Mouse (Mus musculus) right cerebral cortex, adult 2 months (tissue): ENCODE data around the gene Galns.
"Not testable (repeated sequence)": the region's sequence is repeated elsewhere in the genome, so short reads cannot be mapped to it uniquely, and the experiment has no call there.

Experiments
- DNase-seq, 2 experiments: peaks; one replicate each; pipeline ENCODE4 v3.0.0; 2021 to 2022; ENCODE audit warnings: low spot score in 2 of 2

Galns gene

DNA sequence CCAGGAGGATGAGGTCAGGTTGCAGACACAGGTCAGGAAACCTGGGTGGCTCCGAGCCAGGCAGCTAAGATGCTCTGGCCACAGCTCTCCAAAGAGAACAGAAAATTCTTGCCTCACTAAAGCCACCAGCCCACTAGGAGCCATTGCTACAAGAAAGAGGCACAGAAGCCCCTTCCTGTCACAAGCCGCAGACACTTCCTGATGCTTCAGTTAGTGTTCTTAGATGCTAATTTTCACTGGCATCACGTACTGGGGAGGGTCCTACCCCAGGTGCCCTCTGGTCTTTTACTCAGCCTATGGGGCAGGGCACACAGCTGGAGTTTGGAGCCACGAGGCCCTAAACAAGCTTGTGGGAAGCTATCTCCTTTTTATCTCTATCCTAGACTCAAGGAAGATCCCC is 15.2 kb downstream of the Galns start:
- no peak for DNase-seq

DNA sequence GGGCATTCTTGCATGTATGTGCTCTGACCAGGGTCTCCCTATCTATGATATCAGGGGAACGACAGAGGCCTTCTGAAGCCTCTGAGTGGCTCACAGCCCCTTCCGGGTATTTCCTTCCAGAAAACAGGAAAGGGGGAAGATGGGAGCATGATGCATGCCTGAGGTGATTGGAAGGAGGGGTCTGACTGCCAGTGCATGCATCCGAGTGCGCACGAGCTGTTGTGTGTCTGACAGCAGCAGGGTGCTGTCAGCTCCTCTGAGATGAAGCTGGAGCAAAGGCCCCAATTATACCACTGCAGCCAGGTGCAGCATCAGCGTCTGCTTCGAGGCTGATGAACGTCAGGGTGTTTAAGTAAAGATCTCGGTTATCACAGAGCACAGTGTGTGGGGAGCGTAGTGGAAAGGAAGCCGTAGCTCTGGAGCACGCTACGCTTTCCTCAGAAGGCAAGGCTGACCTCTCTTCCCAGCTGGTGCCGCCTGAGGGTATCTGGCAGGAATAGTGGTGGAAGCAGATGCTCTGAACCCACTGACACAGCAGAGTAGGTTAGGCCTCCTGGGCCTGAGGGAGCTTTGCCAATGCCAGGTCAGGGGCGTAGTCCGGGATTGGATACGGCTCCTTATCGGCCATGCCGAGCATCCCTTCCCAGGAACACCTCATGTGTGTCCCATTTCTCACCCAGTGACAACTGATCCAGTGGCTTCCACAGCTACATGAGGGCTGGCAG is 17.3 kb downstream of the Galns start:
- no peak for DNase-seq

DNA sequence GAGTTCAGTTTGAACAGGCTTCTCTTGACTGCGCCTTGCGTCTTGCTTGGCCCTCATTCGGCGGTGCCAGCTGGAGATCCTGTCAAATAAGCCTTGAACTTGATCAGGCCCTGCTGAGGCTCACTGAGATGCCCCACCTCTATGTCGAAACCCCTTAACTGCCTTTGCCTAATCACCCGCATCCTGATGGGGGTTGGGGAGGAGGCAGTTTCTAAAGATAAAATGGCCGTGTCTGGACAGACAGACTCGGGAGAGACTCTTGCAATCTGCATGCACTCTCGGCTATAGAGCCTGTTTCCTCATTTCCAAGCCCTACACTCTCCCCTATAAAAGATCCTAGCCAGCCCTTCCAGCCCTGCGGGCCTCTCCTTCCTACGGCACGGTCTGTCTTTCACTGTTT is 18.0 kb downstream of the Galns start:
- DNase-seq, result no peak

DNA sequence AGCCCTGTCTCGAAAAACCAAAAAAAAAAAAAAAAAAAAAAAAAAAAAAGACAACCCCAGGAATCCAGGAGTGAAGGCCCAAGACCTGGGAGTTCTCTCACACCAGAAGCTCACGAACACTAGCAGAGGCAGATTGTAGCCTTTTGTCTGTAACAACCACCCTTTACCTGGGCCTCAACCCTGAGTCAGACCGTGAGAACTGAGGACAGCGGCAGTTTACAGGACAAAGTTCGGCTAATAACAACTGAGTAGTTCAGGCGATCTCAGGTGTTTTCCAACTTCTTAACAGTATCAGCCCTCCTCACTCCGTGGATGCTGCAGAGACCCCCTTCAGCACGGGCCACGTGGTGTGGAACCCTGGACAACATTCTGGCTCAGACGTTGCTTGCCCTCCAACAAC is 24.5 kb downstream of the Galns start:
- DNase-seq, result no peak

DNA sequence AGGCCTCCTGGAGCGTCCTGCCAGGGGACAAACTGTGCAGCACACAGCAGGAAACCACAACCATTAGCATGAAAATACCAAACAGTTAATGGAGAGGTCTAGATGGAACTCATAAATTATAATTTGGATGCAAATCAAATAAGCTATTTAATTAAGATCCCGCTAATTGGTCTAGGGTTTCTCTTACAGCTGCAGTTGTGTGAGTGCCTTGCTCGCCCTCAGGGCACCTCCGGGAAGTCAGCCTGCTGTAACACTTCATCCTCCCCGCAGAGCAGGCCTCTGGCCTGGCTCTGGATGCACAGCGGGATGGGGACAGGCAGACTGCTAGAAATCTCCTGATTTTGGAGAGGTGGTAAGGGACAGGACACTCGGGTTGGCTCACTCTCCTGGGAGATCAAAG is 25.1 kb downstream of the Galns start:
- no peak for DNase-seq

DNA sequence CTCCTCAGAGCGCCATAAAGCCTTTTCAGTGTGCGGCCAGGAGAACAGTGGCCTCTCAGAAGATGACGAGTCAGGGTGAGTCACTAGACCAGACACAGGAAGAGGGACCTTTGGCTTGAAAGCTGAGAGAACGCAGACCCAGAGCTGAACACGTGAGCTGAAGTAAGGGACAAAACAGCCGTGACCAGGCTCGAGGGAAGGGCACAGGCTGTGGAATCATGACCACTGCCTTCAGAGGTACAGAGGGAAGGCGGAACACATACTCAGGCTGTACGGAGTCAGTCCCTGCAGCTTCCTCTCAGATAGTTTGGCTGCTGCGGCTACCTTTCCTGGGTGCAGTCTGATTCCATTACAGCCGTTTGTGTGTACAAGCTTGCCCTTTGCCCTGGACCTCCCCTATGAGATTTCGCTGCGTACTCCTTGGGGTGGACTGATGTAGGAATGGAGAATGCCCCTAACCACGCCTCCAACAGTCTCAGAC is 25.8 kb downstream of the Galns start:
- no peak for DNase-seq

DNA sequence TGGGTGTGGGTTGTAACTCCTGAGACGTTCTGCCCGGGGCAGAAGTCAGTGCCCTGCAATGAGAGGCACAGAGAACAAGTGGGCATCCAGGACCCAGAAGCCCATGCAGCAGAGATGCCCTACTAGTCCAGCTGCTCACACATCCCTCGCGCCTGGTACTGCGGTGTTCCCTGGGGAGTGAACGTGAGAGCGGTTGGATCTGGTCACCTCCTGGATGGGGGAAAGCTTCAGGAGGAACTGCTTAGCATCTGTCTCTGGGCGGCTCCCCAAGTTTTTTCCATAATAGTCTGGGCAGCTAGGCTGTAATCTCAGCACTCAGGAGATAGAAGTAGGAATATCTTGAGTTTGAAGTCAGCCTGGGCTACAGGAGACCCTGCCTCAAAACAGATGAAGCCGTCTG is 26.3 kb downstream of the Galns start:
- DNase-seq, result no peak

DNA sequence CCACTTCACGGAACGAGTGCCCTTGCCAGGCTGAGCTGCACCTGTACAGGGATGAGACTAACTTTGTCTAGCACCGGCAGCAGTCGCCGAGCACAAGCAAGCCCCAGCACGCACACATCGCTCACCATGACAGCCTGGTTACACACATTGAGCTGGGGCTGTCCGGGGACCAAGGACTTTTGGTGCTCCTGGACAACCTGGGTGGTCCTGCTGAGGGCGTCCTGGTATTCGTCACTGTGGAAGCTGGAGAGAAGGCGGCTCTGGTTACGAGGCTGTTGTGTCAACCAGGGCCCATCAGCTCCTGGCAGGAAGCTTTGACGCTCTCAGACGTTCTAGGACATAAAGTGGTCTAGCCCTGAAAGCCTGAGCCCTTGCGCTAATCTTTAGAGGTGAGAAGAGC is 30.3 kb downstream of the Galns start:
- no peak for DNase-seq

DNA sequence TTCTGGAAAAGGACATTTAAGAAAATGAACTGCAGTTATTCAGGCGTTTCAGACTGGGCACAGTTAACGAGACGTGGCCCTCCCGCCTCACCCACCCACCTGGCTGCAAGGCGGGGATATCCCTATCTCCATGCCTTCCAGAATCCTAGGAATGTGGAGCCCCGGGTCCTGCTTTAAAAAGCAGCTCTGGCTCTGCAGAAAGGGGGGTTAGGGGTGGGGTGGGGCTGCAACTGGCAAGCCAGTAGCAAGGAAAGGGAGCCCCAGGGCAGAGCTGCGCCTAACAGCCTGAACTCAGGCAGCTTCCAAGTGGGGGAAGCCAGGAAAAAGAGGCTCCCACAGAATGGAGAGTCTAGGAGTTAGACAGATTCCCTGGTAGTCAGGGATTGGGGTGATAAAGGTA is 32.1 kb downstream of the Galns start:
- no peak for DNase-seq

DNA sequence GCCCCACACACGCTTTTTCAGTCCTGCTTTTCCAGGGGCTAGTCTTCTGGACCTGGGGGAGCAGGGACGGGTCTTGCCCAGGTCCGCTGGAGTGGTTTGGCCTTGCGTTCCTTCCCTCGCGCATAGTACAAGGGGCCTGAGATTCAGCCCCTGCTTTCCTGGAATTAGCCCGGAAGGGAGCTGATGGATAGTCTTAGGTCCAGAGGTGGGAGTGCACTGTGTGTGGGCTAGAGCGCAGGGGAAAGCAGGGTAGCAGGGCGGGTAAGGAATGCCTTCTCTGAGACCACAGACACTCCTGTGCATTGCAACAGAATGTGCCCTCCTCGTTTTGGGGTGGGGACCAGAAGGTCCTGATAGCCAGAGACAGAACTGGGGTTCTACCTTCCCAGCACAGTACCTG is 34.1 kb downstream of the Galns start:
- DNase-seq, result no peak

DNA sequence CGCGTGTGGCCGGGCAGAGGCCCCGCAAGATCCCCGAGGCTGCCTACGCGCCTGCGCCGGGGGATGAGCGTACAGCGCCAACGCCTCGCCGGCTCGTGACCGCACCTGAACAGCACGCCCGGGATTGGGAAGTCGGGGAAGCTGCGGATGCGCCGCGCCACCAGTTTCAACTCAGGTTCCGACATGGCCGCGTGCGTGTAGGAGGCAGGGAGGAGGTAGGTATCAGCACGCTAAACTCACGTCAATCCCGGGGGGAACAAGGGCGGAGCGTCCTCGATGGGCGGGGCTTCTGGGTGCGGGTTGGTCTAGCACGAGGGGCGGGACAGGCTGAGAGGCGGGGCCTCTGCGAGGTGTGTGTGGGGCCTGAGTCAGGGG is 34.6 kb downstream of the Galns start, which contains the start of gene Aprt:
TSS of gene Aprt (minus strand) at position 262 of the 375 bp plus-strand sequence.
- peak; percentile 93 to 94 for DNase-seq

DNA sequence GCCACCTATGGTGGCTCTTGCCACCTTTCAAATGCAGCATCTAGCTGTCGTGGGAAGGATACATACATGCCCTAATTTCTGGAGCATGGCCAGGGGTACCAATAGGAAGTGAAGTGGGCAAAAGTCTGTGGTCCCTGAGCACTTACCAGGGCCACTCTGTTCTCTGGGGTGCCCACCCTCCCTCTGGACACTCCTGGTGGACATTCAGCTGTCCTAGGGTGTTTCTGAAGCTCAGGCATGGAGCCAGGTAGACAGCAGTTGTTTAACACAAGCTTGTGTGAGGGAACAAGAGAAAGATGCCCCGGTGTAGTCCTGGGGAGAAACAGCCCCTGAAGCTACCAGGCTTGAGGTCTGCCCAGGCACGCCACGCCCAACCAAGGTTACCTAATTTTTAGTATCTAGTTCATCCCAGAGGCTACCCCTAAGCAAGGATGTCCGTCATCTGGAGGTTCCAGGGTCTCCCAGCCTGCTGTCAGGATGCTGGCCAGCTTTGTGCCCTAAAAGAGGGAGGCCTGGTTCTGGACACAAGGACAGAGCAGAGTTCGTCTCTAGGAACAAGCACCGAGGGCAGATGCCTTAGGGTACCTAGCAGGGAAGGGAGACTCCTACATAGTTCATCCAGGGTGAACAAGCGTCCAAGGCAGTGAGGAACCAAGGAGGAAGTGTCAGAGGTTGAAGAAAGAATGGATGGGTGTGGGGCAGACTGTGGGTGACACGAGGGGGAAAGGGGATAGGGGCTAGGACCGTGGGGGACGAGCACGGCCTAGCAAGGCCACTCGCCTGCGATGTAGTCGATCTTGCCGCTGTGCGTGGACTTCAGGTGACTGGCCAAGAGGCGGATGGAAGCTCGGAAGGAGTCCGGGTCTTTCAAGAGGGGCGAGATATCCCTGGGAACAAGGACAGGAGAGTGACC is 35.3 kb downstream of the Galns start:
- no peak for DNase-seq

DNA sequence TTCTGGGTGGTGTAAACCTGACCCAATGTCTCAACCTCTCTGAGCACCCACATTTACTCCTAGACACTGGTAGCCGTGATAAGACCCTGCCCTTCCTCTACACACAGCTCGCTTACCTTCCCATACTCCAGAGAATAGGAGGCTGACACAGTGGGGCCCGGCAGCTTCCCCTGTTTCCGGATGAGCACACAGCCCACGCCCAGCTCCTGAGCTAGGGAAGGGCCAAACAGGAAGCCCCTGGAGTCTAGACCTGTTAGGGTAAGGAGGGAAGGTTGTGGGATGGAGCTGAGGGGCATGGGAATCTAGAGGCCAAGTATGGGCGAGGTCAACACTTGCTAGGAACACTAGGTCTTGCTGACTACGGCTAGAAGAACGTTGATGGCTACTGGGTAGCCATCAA is 36.0 kb downstream of the Galns start:
- DNase-seq, result no peak

DNA sequence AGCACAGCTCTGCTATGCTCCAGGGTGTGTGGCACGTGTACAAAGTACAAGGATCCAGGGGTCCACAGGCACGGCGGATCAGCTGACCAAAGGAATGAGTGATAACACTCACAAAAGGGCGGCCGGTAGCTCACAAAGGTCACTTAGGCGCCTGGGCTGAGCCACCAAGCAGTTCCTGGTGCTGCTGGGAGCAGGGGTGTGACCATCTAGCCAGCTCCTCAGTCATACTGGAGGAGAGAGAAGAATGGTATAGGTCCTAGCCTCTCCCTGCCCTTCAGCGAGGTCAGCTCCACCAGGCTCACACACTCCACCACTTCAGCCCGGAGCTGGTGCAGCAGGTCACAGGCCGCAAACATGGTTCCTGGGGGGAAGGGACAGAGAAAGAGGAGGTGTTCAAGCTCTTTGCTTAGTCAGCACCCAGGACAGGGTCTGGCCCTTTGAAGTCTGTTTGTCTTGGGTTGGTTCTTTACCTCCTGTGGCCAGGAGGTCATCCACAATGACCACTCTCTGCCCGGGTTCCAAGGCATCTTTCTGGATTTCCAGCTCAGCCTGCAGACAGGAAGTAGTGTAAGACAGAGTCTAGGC is 36.5 kb downstream of the Galns start:
- DNase-seq, result no peak

DNA sequence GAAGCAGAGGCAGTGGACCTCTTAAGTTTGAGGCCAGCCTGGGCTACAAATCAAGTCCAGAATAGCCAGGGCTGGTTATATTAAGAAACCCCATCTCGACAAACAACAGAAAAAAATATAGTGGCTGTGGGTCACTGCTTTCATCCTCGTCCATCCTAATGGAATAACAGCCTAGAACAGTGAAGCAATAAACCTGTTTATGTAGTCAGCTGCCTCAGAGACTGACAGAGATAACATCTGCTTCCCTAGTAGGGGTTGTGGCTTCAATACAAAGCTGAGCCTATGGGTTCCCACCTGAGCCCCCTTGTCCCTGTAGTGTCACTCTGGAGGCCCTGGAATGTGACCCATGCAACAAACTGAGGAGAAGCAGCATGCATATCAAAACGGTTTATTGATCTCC is 37.0 kb downstream of the Galns start:
- DNase-seq, result no peak

DNA sequence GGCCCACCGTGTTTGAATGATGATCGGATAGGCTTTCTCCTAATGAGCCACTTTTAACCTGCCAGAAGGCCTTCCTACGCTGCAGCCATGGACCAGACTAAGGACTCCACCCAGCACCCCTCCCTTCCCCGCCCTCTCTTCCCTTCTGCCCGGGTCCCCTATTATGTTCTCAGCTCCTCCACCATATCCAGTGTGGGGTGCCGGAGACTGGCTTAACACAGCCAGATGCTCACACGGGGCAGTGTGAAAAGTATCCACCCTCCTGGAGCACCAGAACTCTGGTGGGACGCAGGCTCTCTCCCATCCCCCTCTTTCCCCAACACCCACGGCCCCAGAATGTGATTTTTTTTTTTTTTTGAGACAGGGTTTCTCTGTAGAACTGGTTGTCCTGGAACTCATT is 37.7 kb downstream of the Galns start:
- no peak for DNase-seq

DNA sequence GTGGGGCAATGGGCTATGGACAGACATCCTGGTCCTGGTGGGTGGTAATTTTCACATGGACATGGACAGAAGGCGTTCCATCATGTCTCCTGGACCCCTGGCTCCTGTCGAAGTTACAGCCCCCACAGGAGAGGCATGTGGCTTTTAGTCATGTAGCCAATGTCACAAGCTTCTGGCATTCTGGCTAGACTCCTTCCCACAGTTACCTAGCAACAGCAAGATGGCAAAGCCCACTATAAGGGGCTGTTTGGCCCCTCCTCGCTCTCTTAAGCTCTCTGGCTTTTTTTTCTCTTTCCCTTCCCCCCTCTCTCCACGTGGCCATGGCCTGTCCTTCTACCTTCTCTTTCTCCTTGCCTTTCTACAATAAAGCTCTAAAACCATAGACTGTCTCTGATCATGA is 38.1 kb downstream of the Galns start:
- DNase-seq, result not testable (repeated sequence)

DNA sequence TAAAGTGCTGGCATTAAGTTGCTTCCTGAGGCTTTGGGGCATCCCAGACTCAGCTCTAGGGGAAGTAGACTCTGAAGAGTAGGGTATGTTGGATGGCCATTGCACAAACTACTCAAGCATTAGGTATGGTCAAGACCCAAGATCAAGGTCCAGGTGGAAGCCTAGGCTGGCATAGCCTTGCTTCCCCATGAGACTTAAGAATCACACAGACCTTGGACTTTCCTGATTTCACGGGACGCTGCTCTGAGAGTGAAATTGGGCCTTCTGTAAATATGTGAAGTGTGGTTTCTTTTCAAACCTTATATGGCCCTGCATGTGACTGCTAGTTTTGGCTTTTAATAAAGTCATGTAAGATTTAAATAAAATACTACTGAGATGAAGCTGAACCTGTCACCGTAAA is 38.5 kb downstream of the Galns start:
- DNase-seq, result no peak

DNA sequence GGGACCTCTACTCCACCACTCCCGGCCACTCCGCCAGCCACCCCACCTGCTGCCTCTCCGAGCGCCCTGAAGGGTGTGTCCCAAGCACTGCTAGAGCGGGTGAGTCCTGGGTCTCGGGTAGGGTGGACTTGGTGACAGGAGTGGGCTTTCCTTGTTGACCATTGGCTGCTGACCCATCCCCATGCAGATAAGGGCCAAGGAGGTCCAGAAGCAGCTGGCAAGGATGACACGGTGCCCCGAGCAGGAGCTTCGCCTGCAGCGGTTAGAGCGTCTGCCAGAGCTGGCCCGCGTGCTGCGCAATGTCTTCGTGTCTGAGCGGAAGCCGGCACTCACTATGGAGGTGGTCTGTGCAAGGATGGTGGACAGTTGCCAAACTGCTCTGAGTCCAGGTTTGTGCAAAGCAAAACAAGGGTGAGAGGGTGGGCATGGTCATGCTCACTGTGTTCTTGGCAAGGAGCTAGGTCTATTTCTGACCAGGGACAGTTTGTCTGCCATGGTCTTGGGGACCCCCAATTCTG is 39.5 kb downstream of the Galns start:
- no peak for DNase-seq

DNA sequence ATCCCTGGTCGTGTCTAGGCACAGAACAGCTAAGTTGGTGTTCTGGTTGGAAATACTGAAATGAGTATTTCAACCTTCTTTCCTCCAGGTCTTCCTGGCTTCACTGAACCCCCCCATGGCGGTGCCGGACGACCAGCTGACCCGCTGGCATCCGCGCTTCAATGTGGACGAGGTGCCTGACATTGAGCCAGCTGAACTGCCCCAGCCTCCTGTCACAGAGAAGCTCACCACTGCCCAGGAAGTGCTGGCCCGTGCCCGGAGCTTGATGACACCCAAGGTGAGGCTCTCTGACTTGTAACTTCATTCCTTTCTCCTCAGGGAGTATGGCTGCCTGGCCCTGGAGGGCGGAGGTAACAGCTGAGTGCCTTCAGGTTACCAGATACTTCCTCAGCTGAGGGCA is 40.1 kb downstream of the Galns start:
- no peak for DNase-seq

DNA sequence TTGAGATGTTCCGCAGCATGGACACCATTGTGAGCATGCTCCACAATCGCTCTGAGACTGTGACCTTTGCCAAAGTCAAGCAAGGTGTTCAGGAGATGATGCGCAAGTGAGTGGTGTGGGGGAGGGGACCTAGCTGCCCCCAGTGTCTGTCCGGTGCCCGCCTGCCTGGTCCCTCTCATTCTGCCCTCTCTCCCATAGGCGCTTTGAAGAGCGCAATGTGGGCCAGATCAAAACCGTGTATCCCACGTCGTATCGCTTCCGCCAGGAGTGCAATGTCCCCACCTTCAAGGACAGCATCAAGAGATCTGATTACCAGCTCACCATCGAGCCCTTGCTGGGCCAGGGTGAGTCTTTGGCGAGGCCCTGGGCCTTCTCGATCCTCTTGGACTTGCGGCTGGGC is 41.3 kb downstream of the Galns start:
- DNase-seq, result no peak

DNA sequence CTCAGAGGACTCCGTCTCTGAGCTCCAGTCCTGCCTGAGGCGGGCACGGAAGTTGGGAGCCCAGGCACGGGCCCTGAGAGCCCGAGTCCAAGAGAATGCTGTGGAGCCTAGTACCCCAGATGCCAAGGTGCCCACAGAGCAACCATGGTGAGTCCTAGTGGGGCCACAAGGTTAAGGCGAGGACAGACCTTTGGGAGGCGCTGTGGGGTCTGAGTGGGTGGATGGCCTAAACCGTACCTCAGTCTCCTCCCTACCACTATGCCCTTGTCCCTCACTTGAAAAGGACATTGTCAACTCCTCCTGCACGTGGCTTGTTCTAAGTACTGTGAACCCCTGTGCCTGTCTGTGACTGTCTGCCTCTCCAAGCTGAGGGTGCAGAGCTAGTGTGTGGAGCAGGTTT is 41.9 kb downstream of the Galns start:
- no peak for DNase-seq
